Mouse (Mus musculus): ENCODE results near the gene 4930519P11Rik. TPM values are rescaled to one million over a fixed set of nuclear protein-coding genes. Genes with fewer than 3 reads are reported as not detected.

4930519P11Rik gene
- total RNA-seq, 2 experiments from 2014 or later: not detected

Other genes with a start within 250 kb of the 4930519P11Rik start
- gene Cdk5rap1, start 240.4 kb downstream of the 4930519P11Rik start, total RNA-seq (2021): 10 to 100 TPM; 14.4 to 16.0 TPM
- gene Snta1, start 205.3 kb downstream of the 4930519P11Rik start, total RNA-seq (2021): 10 to 100 TPM; 43.6 to 47.1 TPM
- 10 to 100 TPM; 43.3 to 50.4 TPM for gene Cbfa2t2, start 177.0 kb downstream of the 4930519P11Rik start, total RNA-seq (2021)
- 1 to 10 TPM; 1.0 to 1.4 TPM for gene 1700003F12Rik, start 66.4 kb downstream of the 4930519P11Rik start, total RNA-seq (2021)
- not detected for gene Actl10, start 61.7 kb downstream of the 4930519P11Rik start, total RNA-seq (2021)
- gene Necab3, start 54.5 kb downstream of the 4930519P11Rik start, total RNA-seq (2021): 10 to 100 TPM; 27.7 to 28.0 TPM
- 1 to 10 TPM; 7.1 to 8.0 TPM for gene E2f1, start 43.5 kb downstream of the 4930519P11Rik start, total RNA-seq (2021)
- gene Pxmp4, start 9.7 kb downstream of the 4930519P11Rik start, total RNA-seq (2021): 10 to 100 TPM; 17.2 to 19.8 TPM
- gene Zfp341, start 140 bp downstream of the 4930519P11Rik start, total RNA-seq (2021): 10 to 100 TPM in 1 of 2 experiments, 1 to 10 TPM in 1; 9.8 to 11.3 TPM
- 100 to 1,000 TPM; 199 to 204 TPM for gene Chmp4b, start 38.3 kb upstream of the 4930519P11Rik start, total RNA-seq (2021)
- gene Gm14214, start 156.6 kb upstream of the 4930519P11Rik start, total RNA-seq (2021): not detected
- 10 to 100 TPM; 78.6 to 81.5 TPM for gene Raly, start 177.7 kb upstream of the 4930519P11Rik start, total RNA-seq (2021)
- under 1 TPM in 1 of 2 experiments, not detected in 1; 0.78 TPM for gene a, start 178.0 kb upstream of the 4930519P11Rik start, total RNA-seq (2021)